Mouse (Mus musculus): Measurements from ENCODE around the gene Slc38a1. TPM values are rescaled to one million over a fixed set of nuclear protein-coding genes. Genes with fewer than 3 reads are reported as not detected.
"Not testable (repeated sequence)": the region's sequence is repeated elsewhere in the genome, so short reads cannot be mapped to it uniquely, and the experiment has no call there.

Slc38a1 gene
- polyA plus RNA-seq, 1 experiment from 2014 or later, result 98.8 TPM

GRCm38 (mm10) chr15:96634670-96635405 is 7.9 kb downstream of the Slc38a1 start:
- Histone ChIP-seq H3K4me1 (ENCODE audit: control insufficient read depth, insufficient read depth, low read length) (peaks cover 10% of the 10 kb centered on the region; the same call in 1 of the 2 replicates), H3K27me3 (ENCODE audit: control insufficient read depth, insufficient read depth, low read length) (no peaks in the 10 kb centered on the region), H3K9me3 (ENCODE audit: control insufficient read depth, low read length) (0 out of 2 replicates have a peak, but pooled peaks cover 7% of the 10 kb centered on the region), H3K4me3 (ENCODE audit: low read length) (no peak overlapping the region), H3K27ac (ENCODE audit: low read depth, low read length) (no peak overlapping the region), H3K4me2 (replicated peaks; ENCODE audit: low read depth, low read length) (no peak overlapping the region), H3K9ac (ENCODE audit: low read depth, low read length) (no peak overlapping the region), H3K36me3 (ENCODE audit: control insufficient read depth, insufficient read depth, low read length) (no peaks in the 10 kb centered on the region; the same call in 1 of the 2 replicates)
- 85% methylated on average over 19 of the region's 19 CpGs for WGBS
- no peak for ATAC-seq (ENCODE audit: low FRiP score, low TSS enrichment)

- 94% methylated on average over 5 of the region's 5 CpGs for WGBS
- ATAC-seq (ENCODE audit: low FRiP score, low TSS enrichment), result no peak
Measured at GRCm38 (mm10) chr15:96632201-96632600, 10.5 kb downstream of the Slc38a1 start.

GRCm38 (mm10) chr15:96631107-96631718 is 11.5 kb downstream of the Slc38a1 start:
- peaks cover 2% of the 10 kb centered on the region; the same call in 1 of the 2 replicates for H3K36me3 ChIP-seq (ENCODE audit: control insufficient read depth, insufficient read depth, low read length)

More at GRCm38 (mm10) chr15:96632201-96632600, 10.5 kb downstream of the Slc38a1 start:
- no peak overlapping the region for H3K27ac ChIP-seq (ENCODE audit: low read depth, low read length)
- H3K9me3 ChIP-seq (ENCODE audit: control insufficient read depth, low read length), result 0 out of 2 replicates have a peak, but pooled peaks cover 7% of the 10 kb centered on the region
- peaks cover 2% of the 10 kb centered on the region; the same call in 1 of the 2 replicates for H3K36me3 ChIP-seq (ENCODE audit: control insufficient read depth, insufficient read depth, low read length)
- no peak overlapping the region for H3K9ac ChIP-seq (ENCODE audit: low read depth, low read length)
- no peak overlapping the region for H3K4me2 ChIP-seq (replicated peaks; ENCODE audit: low read depth, low read length)
- H3K4me1 ChIP-seq (ENCODE audit: control insufficient read depth, insufficient read depth, low read length), result 0 out of 2 replicates have a peak, but pooled peaks cover 3% of the 10 kb centered on the region
- no peaks in the 10 kb centered on the region for H3K27me3 ChIP-seq (ENCODE audit: control insufficient read depth, insufficient read depth, low read length)
- no peak overlapping the region for H3K4me3 ChIP-seq (ENCODE audit: low read length)

GRCm38 (mm10) chr15:96628256-96628655 is 14.5 kb downstream of the Slc38a1 start:
- 0 out of 2 replicates have a peak, but pooled peaks cover 7% of the 10 kb centered on the region for H3K9me3 ChIP-seq (ENCODE audit: control insufficient read depth, low read length)
- no peak overlapping the region for H3K4me2 ChIP-seq (replicated peaks; ENCODE audit: low read depth, low read length)
- no peaks in the 10 kb centered on the region for H3K27me3 ChIP-seq (ENCODE audit: control insufficient read depth, insufficient read depth, low read length)
- H3K9ac ChIP-seq (ENCODE audit: low read depth, low read length), result no peak overlapping the region
- ATAC-seq (ENCODE audit: low FRiP score, low TSS enrichment), result no peak
- no peak overlapping the region for H3K4me3 ChIP-seq (ENCODE audit: low read length)
- 94% methylated on average over 7 of the region's 7 CpGs for WGBS
- no peak overlapping the region for H3K27ac ChIP-seq (ENCODE audit: low read depth, low read length)
- no peaks in the 10 kb centered on the region for H3K4me1 ChIP-seq (ENCODE audit: control insufficient read depth, insufficient read depth, low read length)
- peaks cover 11% of the 10 kb centered on the region for H3K36me3 ChIP-seq (ENCODE audit: control insufficient read depth, insufficient read depth, low read length)

More at GRCm38 (mm10) chr15:96631107-96631718, 11.5 kb downstream of the Slc38a1 start:
- Histone ChIP-seq H3K9ac (ENCODE audit: low read depth, low read length) (no peak overlapping the region), H3K4me3 (ENCODE audit: low read length) (no peak overlapping the region), H3K27ac (ENCODE audit: low read depth, low read length) (no peak overlapping the region), H3K4me2 (replicated peaks; ENCODE audit: low read depth, low read length) (no peak overlapping the region), H3K4me1 (ENCODE audit: control insufficient read depth, insufficient read depth, low read length) (0 out of 2 replicates have a peak, but pooled peaks cover 3% of the 10 kb centered on the region), H3K27me3 (ENCODE audit: control insufficient read depth, insufficient read depth, low read length) (no peaks in the 10 kb centered on the region), H3K9me3 (ENCODE audit: control insufficient read depth, low read length) (0 out of 2 replicates have a peak, but pooled peaks cover 7% of the 10 kb centered on the region)
- 85% methylated on average over 13 of the region's 13 CpGs for WGBS
- no peak for ATAC-seq (ENCODE audit: low FRiP score, low TSS enrichment)

DNA sequence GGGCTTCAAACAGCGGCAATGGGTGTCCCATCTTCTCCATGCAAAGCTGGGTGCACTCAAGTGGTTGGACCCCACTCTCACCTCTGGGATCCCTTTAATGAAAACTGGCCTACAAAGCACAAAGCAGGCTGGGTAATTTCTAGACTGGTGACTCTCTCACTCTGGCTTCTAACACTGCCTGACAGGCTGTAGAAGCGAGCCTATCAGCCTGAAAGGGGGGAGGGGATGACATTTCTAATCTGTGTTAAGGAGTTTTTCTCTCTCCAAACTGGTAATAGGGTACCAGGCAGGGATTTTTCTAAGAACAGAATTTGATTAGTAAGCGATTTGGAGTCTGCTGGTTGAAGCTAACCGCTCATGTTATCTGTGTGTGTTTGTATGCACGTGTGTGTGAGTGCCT is 15.8 kb downstream of the Slc38a1 start:
- peaks cover 3% of the 10 kb centered on the region; the same call in 1 of the 2 replicates for H3K9me3 ChIP-seq (ENCODE audit: control insufficient read depth, low read length)
- H3K36me3 ChIP-seq (ENCODE audit: control insufficient read depth, insufficient read depth, low read length), result peaks cover 22% of the 10 kb centered on the region
- 82% methylated on average over 5 of the region's 5 CpGs for WGBS
- H3K4me1 ChIP-seq (ENCODE audit: control insufficient read depth, insufficient read depth, low read length), result no peaks in the 10 kb centered on the region
- no peak for ATAC-seq (ENCODE audit: low FRiP score, low TSS enrichment)
- H3K4me2 ChIP-seq (replicated peaks; ENCODE audit: low read depth, low read length), result no peak overlapping the region
- H3K27ac ChIP-seq (ENCODE audit: low read depth, low read length), result no peak overlapping the region
- no peak overlapping the region for H3K9ac ChIP-seq (ENCODE audit: low read depth, low read length)
- H3K27me3 ChIP-seq (ENCODE audit: control insufficient read depth, insufficient read depth, low read length), result no peaks in the 10 kb centered on the region
- H3K4me3 ChIP-seq (ENCODE audit: low read length), result no peak overlapping the region

DNA sequence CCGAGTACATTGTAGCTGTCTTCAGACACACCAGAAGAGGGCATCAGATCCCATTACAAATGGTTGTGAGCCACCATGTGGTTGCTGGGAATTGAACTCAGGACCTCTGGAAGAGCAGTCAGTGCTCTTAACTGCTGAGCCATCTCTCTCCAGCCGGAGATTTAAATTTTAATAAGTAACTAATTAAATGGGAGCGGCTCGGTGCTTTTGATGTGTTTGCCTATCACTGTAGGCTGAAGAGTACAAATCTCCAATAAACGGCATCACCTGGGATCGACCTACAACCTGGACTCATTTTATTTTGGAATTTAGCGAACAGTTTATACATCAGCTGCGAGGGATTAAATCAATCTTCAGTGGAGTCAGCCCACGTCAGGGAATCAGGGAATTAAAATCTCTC is 17.7 kb downstream of the Slc38a1 start:
- not testable (repeated sequence) for H3K9ac ChIP-seq (ENCODE audit: low read depth, low read length); H3K4me3 ChIP-seq (ENCODE audit: low read length); H3K4me2 ChIP-seq (replicated peaks; ENCODE audit: low read depth, low read length); H3K27ac ChIP-seq (ENCODE audit: low read depth, low read length); H3K9me3 ChIP-seq (ENCODE audit: control insufficient read depth, low read length); H3K27me3 ChIP-seq (ENCODE audit: control insufficient read depth, insufficient read depth, low read length); H3K4me1 ChIP-seq (ENCODE audit: control insufficient read depth, insufficient read depth, low read length); ATAC-seq (ENCODE audit: low FRiP score, low TSS enrichment)
- WGBS, result 81% methylated on average over 9 of the region's 9 CpGs
- H3K36me3 ChIP-seq (ENCODE audit: control insufficient read depth, insufficient read depth, low read length), result peaks cover 30% of the 10 kb centered on the region

DNA sequence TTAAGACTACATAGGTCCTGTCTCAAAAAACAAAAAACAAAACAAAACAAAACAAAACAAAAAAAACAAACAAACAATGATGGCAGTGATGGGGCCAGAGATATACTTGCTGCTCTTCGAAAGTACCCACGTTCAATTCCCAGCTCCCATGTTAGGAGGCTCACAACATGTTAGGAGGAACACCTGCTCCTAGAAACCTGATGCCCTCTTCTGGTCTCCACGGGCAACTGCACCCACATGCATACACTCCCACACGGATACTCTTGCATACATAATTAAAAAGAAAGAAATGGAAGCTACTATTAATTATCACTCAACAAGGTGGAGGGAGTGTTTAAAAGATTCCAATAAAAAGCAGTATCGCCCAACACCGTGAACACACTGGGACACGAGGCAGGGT is 20.3 kb downstream of the Slc38a1 start:
- WGBS, result 95% methylated on average over 7 of the region's 7 CpGs
- ATAC-seq (ENCODE audit: low FRiP score, low TSS enrichment), result no peak
- no peak overlapping the region for H3K4me3 ChIP-seq (ENCODE audit: low read length)
- no peak overlapping the region for H3K9ac ChIP-seq (ENCODE audit: low read depth, low read length)
- no peaks in the 10 kb centered on the region for H3K4me1 ChIP-seq (ENCODE audit: control insufficient read depth, insufficient read depth, low read length)
- H3K4me2 ChIP-seq (replicated peaks; ENCODE audit: low read depth, low read length), result no peak overlapping the region
- peaks cover 3% of the 10 kb centered on the region; the same call in 1 of the 2 replicates for H3K9me3 ChIP-seq (ENCODE audit: control insufficient read depth, low read length)
- H3K27ac ChIP-seq (ENCODE audit: low read depth, low read length), result no peak overlapping the region
- no peaks in the 10 kb centered on the region for H3K27me3 ChIP-seq (ENCODE audit: control insufficient read depth, insufficient read depth, low read length)
- H3K36me3 ChIP-seq (ENCODE audit: control insufficient read depth, insufficient read depth, low read length), result peaks cover 30% of the 10 kb centered on the region

DNA sequence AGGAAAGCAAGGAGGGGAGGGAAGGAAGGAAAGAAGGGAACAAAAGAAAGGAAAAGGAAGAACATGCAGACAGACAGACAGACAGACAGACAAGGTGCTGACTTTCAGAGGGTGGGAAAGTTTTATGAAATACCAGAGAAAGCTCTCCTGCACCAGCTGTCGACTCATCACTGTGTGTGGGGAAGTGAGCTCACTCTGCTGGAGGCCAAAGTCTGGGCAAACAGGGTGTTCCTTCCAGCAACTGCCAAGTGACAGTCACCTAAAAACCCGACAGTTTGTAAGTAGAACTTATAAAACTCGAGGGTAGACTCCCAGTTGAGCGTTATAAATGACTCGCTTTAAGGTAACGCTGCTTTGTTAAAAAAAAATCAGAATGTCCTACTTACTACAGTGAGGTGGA is 21.0 kb downstream of the Slc38a1 start:
- Histone ChIP-seq H3K27me3 (ENCODE audit: control insufficient read depth, insufficient read depth, low read length) (no peaks in the 10 kb centered on the region), H3K4me2 (replicated peaks; ENCODE audit: low read depth, low read length) (no peak overlapping the region), H3K27ac (ENCODE audit: low read depth, low read length) (no peak overlapping the region), H3K9me3 (ENCODE audit: control insufficient read depth, low read length) (peaks cover 3% of the 10 kb centered on the region; the same call in 1 of the 2 replicates), H3K4me1 (ENCODE audit: control insufficient read depth, insufficient read depth, low read length) (no peaks in the 10 kb centered on the region), H3K36me3 (ENCODE audit: control insufficient read depth, insufficient read depth, low read length) (peaks cover 37% of the 10 kb centered on the region), H3K9ac (ENCODE audit: low read depth, low read length) (no peak overlapping the region), H3K4me3 (ENCODE audit: low read length) (no peak overlapping the region)
- 86% methylated on average over 6 of the region's 6 CpGs for WGBS
- ATAC-seq (ENCODE audit: low FRiP score, low TSS enrichment), result no peak

- Histone ChIP-seq H3K27me3 (ENCODE audit: control insufficient read depth, insufficient read depth, low read length) (no peaks in the 10 kb centered on the region), H3K27ac (ENCODE audit: low read depth, low read length) (no peak overlapping the region), H3K9ac (ENCODE audit: low read depth, low read length) (no peak overlapping the region), H3K4me1 (ENCODE audit: control insufficient read depth, insufficient read depth, low read length) (no peaks in the 10 kb centered on the region), H3K36me3 (ENCODE audit: control insufficient read depth, insufficient read depth, low read length) (peaks cover 64% of the 10 kb centered on the region), H3K9me3 (ENCODE audit: control insufficient read depth, low read length) (peaks cover 15% of the 10 kb centered on the region; the same call in 1 of the 2 replicates), H3K4me3 (ENCODE audit: low read length) (no peak overlapping the region), H3K4me2 (replicated peaks; ENCODE audit: low read depth, low read length) (no peak overlapping the region)
- no peak for ATAC-seq (ENCODE audit: low FRiP score, low TSS enrichment)
- WGBS, result 94% methylated on average over 7 of the region's 7 CpGs
Measured at GRCm38 (mm10) chr15:96617555-96617954, 25.2 kb downstream of the Slc38a1 start.
